ENCODE assay signal across 7 mouse cellular contexts in the genomic region with DNA sequence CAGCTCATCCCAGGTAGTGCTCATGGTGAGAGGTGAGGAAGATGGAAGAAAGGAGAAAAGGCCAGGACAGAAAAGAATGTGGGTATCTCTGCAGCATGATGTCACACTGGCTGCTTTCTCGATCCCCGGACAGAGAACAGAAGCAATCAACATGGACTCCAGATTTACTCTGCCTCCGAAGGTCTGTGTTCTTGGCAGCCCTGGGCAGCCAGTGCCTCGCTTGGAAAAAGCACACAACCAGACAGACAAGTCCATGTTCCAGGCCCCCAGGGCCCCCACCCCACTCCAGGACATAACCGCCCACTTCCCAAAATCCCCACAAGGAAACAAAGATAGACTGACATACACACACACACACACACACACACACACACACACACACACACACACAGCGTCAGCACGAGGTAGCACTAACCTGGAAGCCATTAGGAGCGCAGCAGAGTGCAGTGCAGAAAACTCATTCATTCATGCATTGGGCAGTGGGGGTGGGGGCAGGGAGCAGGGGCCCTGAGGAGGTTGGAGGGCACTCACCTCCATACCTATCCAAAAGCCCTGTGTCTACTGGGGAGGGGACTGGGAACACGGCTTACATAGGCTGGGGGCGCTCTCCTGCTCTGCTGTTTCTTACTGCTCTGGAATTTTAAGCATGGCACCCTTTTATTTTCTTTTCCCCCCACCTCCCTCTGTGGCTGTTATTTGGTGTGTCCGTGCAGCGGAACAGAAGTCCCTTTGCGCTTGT.
DNase-seq lines count a peak whose midpoint lies in the region; ATAC-seq lines count a peak whose summit lies in the region.

No protein-coding gene starts in this region.

- H3K36me3 ChIP-seq in embryonic facial prominence, embryonic 10.5 days (replicated peaks) = no peaks in the 10 kb centered on the region
- no peaks in the 10 kb centered on the region for H3K36me3 ChIP-seq in intestine, embryonic 16.5 days (ENCODE audit: control insufficient read depth, insufficient read depth, low read length)
- H3K36me3 ChIP-seq in neural tube, embryonic 11.5 days (ENCODE audit: control insufficient read depth, insufficient read depth, low read length) = no peaks in the 10 kb centered on the region

- WGBS in embryonic facial prominence, embryonic 10.5 days = 32% methylated on average over 13 of the region's 13 CpGs
- WGBS in intestine, embryonic 16.5 days = 28% methylated on average over 13 of the region's 13 CpGs
- 48% methylated on average over 13 of the region's 13 CpGs for WGBS in neural tube, embryonic 11.5 days

- H3K4me1 ChIP-seq in embryonic facial prominence, embryonic 10.5 days = peaks cover 27% of the 10 kb centered on the region
- H3K4me1 ChIP-seq in intestine, embryonic 16.5 days (ENCODE audit: control insufficient read depth, insufficient read depth, low read length) = 0 out of 2 replicates have a peak, but pooled peaks cover 4% of the 10 kb centered on the region
- peaks cover 5% of the 10 kb centered on the region; the same call in 1 of the 2 replicates for H3K4me1 ChIP-seq in neural tube, embryonic 11.5 days (ENCODE audit: control insufficient read depth, insufficient read depth, low read length)

- no peaks in the 10 kb centered on the region for H3K9me3 ChIP-seq in embryonic facial prominence, embryonic 10.5 days
- no peaks in the 10 kb centered on the region for H3K9me3 ChIP-seq in intestine, embryonic 16.5 days (ENCODE audit: control insufficient read depth, low read length)
- H3K9me3 ChIP-seq in neural tube, embryonic 11.5 days (ENCODE audit: control insufficient read depth, low read length) = no peaks in the 10 kb centered on the region

- peak overlapping the region; percentile 51 for H3K4me3 ChIP-seq in embryonic facial prominence, embryonic 10.5 days
- peak overlapping the region; percentile 27 for H3K4me3 ChIP-seq in intestine, embryonic 16.5 days (ENCODE audit: low read length)
- H3K4me3 ChIP-seq in neural tube, embryonic 11.5 days (ENCODE audit: low read depth, low read length) = peak overlapping the region; percentile 19; the same call in 1 of the 2 replicates

- peak; percentile 57 for ATAC-seq in intestine, embryonic 16.5 days
- ATAC-seq in neural tube, embryonic 11.5 days (ENCODE audit: insufficient read depth, low FRiP score, low TSS enrichment) = peak; percentile 46

- H3K27me3 ChIP-seq in embryonic facial prominence, embryonic 10.5 days (replicated peaks; ENCODE audit: low read depth, poor library complexity, severe bottlenecking) = no peaks in the 10 kb centered on the region
- no peaks in the 10 kb centered on the region for H3K27me3 ChIP-seq in intestine, embryonic 16.5 days (replicated peaks; ENCODE audit: control insufficient read depth, insufficient read depth, low read length)
- no peaks in the 10 kb centered on the region for H3K27me3 ChIP-seq in neural tube, embryonic 11.5 days (ENCODE audit: control insufficient read depth, insufficient read depth, low read length)

- peak; percentile 48 for DNase-seq in right cerebral cortex, adult 18-20 months
- DNase-seq in right cerebral cortex, postnatal 25 days = no peak
- DNase-seq in embryonic facial prominence, embryonic 10.5 days (ENCODE audit: low spot score) = peak; percentile 67
- DNase-seq in neural tube, embryonic 11.5 days (ENCODE audit: low spot score) = no peak
- DNase-seq in testis, postnatal 14 days (ENCODE audit: low spot score) = no peak
- no peak for DNase-seq in lung, postnatal 14 days

- peak overlapping the region; percentile 50 for H3K4me2 ChIP-seq in intestine, embryonic 16.5 days (ENCODE audit: low read depth, low read length)
- peak overlapping the region; percentile 45 for H3K4me2 ChIP-seq in neural tube, embryonic 11.5 days (ENCODE audit: low read depth)

- peak overlapping the region; percentile 46 for H3K9ac ChIP-seq in intestine, embryonic 16.5 days (ENCODE audit: low read depth, low read length)
- peak overlapping the region; percentile 22; the same call in 1 of the 2 replicates for H3K9ac ChIP-seq in neural tube, embryonic 11.5 days (ENCODE audit: low read length)

- peak overlapping the region; percentile 73 for H3K27ac ChIP-seq in embryonic facial prominence, embryonic 10.5 days (replicated peaks)
- no peak overlapping the region for H3K27ac ChIP-seq in intestine, embryonic 16.5 days (ENCODE audit: low read length)
- no peak overlapping the region for H3K27ac ChIP-seq in neural tube, embryonic 11.5 days (ENCODE audit: low read depth, low read length)

Comparison
In these comparisons a context has a peak if more than half of its experiments do, and no peak if none do; other contexts are left out.
1. DNase-seq: peak in right cerebral cortex, adult 18-20 months (single experiment) and embryonic facial prominence, embryonic 10.5 days (single experiment); none in right cerebral cortex, postnatal 25 days (single experiment), neural tube, embryonic 11.5 days (single experiment), testis, postnatal 14 days (single experiment) and lung, postnatal 14 days (single experiment).
2. Peak in every context shown above with its lines, with median percentiles within 50 percentile points of each other: H3K4me3 ChIP-seq.